Mouse (Mus musculus): ENCODE data around the gene Usp49. TPM values are rescaled to one million over a fixed set of nuclear protein-coding genes. Genes with fewer than 3 reads are reported as not detected.
A peak's percentile ranks its signal among the peaks of the same experiment; 100 is the strongest.

Gene Usp49
- total and polyA plus RNA-seq, 2 experiments from 2014 or later: 4.7 to 18.9 TPM

- H3K27ac ChIP-seq (ENCODE audit: low read depth, low read length): peak within 1 kb of the TSS; percentile 70
- WGBS: under 1% methylated on average over 59 of the region's 59 CpGs
- H3K4me3 ChIP-seq (ENCODE audit: low read depth, low read length): peak within 1 kb of the TSS; percentile 89
- ATAC-seq (peak; percentile 99), DNase-seq (peak; percentile 99)
- no peaks in the 10 kb centered on the region for H3K27me3 ChIP-seq (ENCODE audit: insufficient read depth, low read length)
- peaks cover 17% of the 10 kb centered on the region for H3K4me1 ChIP-seq (ENCODE audit: insufficient read depth)
- H3K36me3 ChIP-seq (ENCODE audit: insufficient read depth): peaks cover 18% of the 10 kb centered on the region
- no peaks in the 10 kb centered on the region for H3K9me3 ChIP-seq (ENCODE audit: low read length)
- peak within 1 kb of the TSS; percentile 73 for H3K9ac ChIP-seq
- peak; percentile 89 for TF ChIP-seq CTCF (IDR thresholded peaks at IDR 0.05; ENCODE audit: low read depth)
- H3K4me2 ChIP-seq (ENCODE audit: low read depth): peak within 1 kb of the TSS; percentile 80
Measured at GRCm38 (mm10) chr17:47610849-47611660, 19.4 kb upstream of the Usp49 start, which contains the start of the genes Bysl, Med20 and Gm20517. Bysl (minus strand) TSS chr17:47611492. Med20 (plus strand) TSS chr17:47611582. Gm20517 (plus strand) TSS chr17:47611589.

- Histone ChIP-seq H3K4me2 (ENCODE audit: low read depth) (peak overlapping the region; percentile 80), H3K36me3 (ENCODE audit: insufficient read depth) (peaks cover 14% of the 10 kb centered on the region), H3K9me3 (ENCODE audit: low read length) (no peaks in the 10 kb centered on the region), H3K27ac (ENCODE audit: low read depth, low read length) (peak overlapping the region; percentile 70), H3K27me3 (ENCODE audit: insufficient read depth, low read length) (no peaks in the 10 kb centered on the region), H3K4me1 (ENCODE audit: insufficient read depth) (peaks cover 17% of the 10 kb centered on the region), H3K4me3 (ENCODE audit: low read depth, low read length) (peak overlapping the region; percentile 89), H3K9ac (peak overlapping the region; percentile 73)
- TF ChIP-seq CTCF (IDR thresholded peaks at IDR 0.05; ENCODE audit: low read depth): no peak
- under 1% methylated on average over 13 of the region's 13 CpGs for WGBS
- DNase-seq (no peak), ATAC-seq (peak; percentile 18)
Measured at GRCm38 (mm10) chr17:47611661-47611982, 18.9 kb upstream of the Usp49 start.

GRCm38 (mm10) chr17:47614018-47614417, 16.5 kb upstream of the Usp49 start:
- no peaks in the 10 kb centered on the region for H3K9me3 ChIP-seq (ENCODE audit: low read length)
- H3K27ac ChIP-seq (ENCODE audit: low read depth, low read length): no peak overlapping the region
- H3K9ac ChIP-seq: no peak overlapping the region
- H3K27me3 ChIP-seq (ENCODE audit: insufficient read depth, low read length): no peaks in the 10 kb centered on the region
- ATAC-seq (no peak), DNase-seq (no peak)
- H3K36me3 ChIP-seq (ENCODE audit: insufficient read depth): peaks cover 25% of the 10 kb centered on the region
- peak; percentile 42 for TF ChIP-seq CTCF (IDR thresholded peaks at IDR 0.05; ENCODE audit: low read depth)
- H3K4me3 ChIP-seq (ENCODE audit: low read depth, low read length): no peak overlapping the region
- H3K4me1 ChIP-seq (ENCODE audit: insufficient read depth): peaks cover 17% of the 10 kb centered on the region
- WGBS: 86% methylated on average over 1 of the region's 1 CpGs
- no peak overlapping the region for H3K4me2 ChIP-seq (ENCODE audit: low read depth)

GRCm38 (mm10) chr17:47616119-47616518, 14.4 kb upstream of the Usp49 start:
- Histone ChIP-seq H3K9me3 (ENCODE audit: low read length) (no peaks in the 10 kb centered on the region), H3K4me2 (ENCODE audit: low read depth) (no peak overlapping the region), H3K9ac (no peak overlapping the region), H3K27ac (ENCODE audit: low read depth, low read length) (no peak overlapping the region), H3K4me3 (ENCODE audit: low read depth, low read length) (no peak overlapping the region), H3K4me1 (ENCODE audit: insufficient read depth) (peaks cover 7% of the 10 kb centered on the region), H3K27me3 (ENCODE audit: insufficient read depth, low read length) (no peaks in the 10 kb centered on the region), H3K36me3 (ENCODE audit: insufficient read depth) (peaks cover 26% of the 10 kb centered on the region)
- no peak for TF ChIP-seq CTCF (IDR thresholded peaks at IDR 0.05; ENCODE audit: low read depth)
- WGBS: 97% methylated on average over 8 of the region's 8 CpGs
- ATAC-seq (no peak), DNase-seq (no peak)

GRCm38 (mm10) chr17:47616652-47617051, 13.8 kb upstream of the Usp49 start:
- 94% methylated on average over 4 of the region's 4 CpGs for WGBS

GRCm38 (mm10) chr17:47617605-47618307, 12.7 kb upstream of the Usp49 start:
- Histone ChIP-seq H3K4me2 (ENCODE audit: low read depth) (no peak overlapping the region), H3K9me3 (ENCODE audit: low read length) (no peaks in the 10 kb centered on the region), H3K4me3 (ENCODE audit: low read depth, low read length) (no peak overlapping the region), H3K27ac (ENCODE audit: low read depth, low read length) (no peak overlapping the region), H3K27me3 (ENCODE audit: insufficient read depth, low read length) (no peaks in the 10 kb centered on the region), H3K36me3 (ENCODE audit: insufficient read depth) (peaks cover 41% of the 10 kb centered on the region), H3K9ac (no peak overlapping the region), H3K4me1 (ENCODE audit: insufficient read depth) (no peaks in the 10 kb centered on the region)
- DNase-seq (no peak), ATAC-seq (no peak)
- WGBS: 94% methylated on average over 9 of the region's 9 CpGs
- no peak for TF ChIP-seq CTCF (IDR thresholded peaks at IDR 0.05; ENCODE audit: low read depth)

More at GRCm38 (mm10) chr17:47616652-47617051, 13.8 kb upstream of the Usp49 start:
- no peak overlapping the region for H3K4me3 ChIP-seq (ENCODE audit: low read depth, low read length)
- H3K36me3 ChIP-seq (ENCODE audit: insufficient read depth): peaks cover 30% of the 10 kb centered on the region
- peaks cover 7% of the 10 kb centered on the region for H3K4me1 ChIP-seq (ENCODE audit: insufficient read depth)
- H3K27ac ChIP-seq (ENCODE audit: low read depth, low read length): no peak overlapping the region
- no peaks in the 10 kb centered on the region for H3K27me3 ChIP-seq (ENCODE audit: insufficient read depth, low read length)
- H3K9ac ChIP-seq: no peak overlapping the region
- TF ChIP-seq CTCF (IDR thresholded peaks at IDR 0.05; ENCODE audit: low read depth): no peak
- DNase-seq: no peak
- no peaks in the 10 kb centered on the region for H3K9me3 ChIP-seq (ENCODE audit: low read length)
- H3K4me2 ChIP-seq (ENCODE audit: low read depth): no peak overlapping the region
- no peak for ATAC-seq

All from forebrain, postnatal 0 days (tissue).